Mouse (Mus musculus) kidney, embryonic 16.5 days (tissue): Measurements from ENCODE around the gene AU040320. TPM values are rescaled to one million over a fixed set of nuclear protein-coding genes. Genes with fewer than 3 reads are reported as not detected.

Experiments
- ATAC-seq: fragments of 200-750 bp; cut with Nextera tagmentation; 2 replicates; pipeline ENCODE4 v1.8.0; 2017; ENCODE audit warnings: moderate TSS enrichment; ENCODE audit not compliant: low FRiP score, low TSS enrichment
- H3K27ac ChIP-seq: fragments of 300-500 bp; sonication (generic); 2 replicates; pipeline ENCODE4 v1.5.1; 2014; ENCODE audit warnings: low read length
- H3K27me3 ChIP-seq: fragments of 300-500 bp; sonication (generic); 2 replicates; pipeline ENCODE4 v1.6.1; 2014; ENCODE audit warnings: low read length, control low read depth, mixed read lengths; ENCODE audit not compliant: insufficient read depth
- H3K36me3 ChIP-seq: fragments of 300-500 bp; sonication (generic); 2 replicates; pipeline ENCODE4 v1.6.1; 2014; ENCODE audit warnings: low read length, control low read depth, mixed read lengths; ENCODE audit not compliant: insufficient read depth
- H3K4me1 ChIP-seq: fragments of 300-500 bp; sonication (generic); 2 replicates; pipeline ENCODE4 v1.6.1; 2014; ENCODE audit warnings: low read length, control low read depth, mixed read lengths; ENCODE audit not compliant: insufficient read depth
- H3K4me2 ChIP-seq: fragments of 300-500 bp; sonication (generic); replicated peaks from 2 replicates; pipeline ENCODE4 v1.6.1; 2014; ENCODE audit warnings: low read depth, low read length
- H3K4me3 ChIP-seq: fragments of 300-500 bp; sonication (generic); 2 replicates; pipeline ENCODE4 v1.5.1; 2014; ENCODE audit warnings: mild to moderate bottlenecking, low read length
- H3K9ac ChIP-seq: fragments of 300-500 bp; sonication (generic); replicated peaks from 2 replicates; pipeline ENCODE4 v1.6.1; 2014; ENCODE audit warnings: low read length
- H3K9me3 ChIP-seq: fragments of 300-500 bp; sonication (generic); 2 replicates; pipeline ENCODE4 v1.6.1; 2016; ENCODE audit warnings: low read length, control low read depth
- WGBS: fragments of 180-500 bp; shearing (Covaris S2); extraction: QIAGEN DNeasy Blood & Tissue Kit; methylation state at CpG from one replicate; pipeline ENCODE4 v1.1.7; 2014; 5-methylcytosine and 5-hydroxymethylcytosine counted together
- polyA plus RNA-seq: library from polyadenylated mRNA; unstranded; fragments of >200 nt; fragmentation: Nextera tagmentation; extraction: Ambion mirVana; gene quantifications from 2 replicates; pipeline ENCODE4 v1.2.1, GENCODE M21; 2015

The AU040320 gene
- polyA plus RNA-seq, 1 experiment from 2014 or later, result 25.4 TPM

DNA sequence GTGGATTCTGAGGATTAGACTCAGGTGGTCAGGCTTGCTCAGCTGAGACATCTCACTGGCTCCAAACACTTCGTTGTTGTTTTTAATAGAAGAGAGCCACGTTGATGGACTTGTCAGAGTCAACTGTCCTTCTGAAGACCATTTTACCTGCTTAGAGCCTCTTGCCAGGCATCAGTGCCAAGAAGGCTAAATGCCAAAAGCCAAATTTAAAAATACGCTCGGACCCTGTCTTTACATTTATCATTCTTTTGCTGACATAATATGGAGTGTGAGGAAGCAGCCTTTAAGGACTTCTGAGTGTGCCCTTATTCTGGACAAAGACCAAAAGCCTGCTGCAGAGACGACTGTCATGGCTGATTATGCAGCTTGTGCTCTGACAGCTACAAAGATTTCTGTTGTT is 5.0 kb downstream of the AU040320 start:
- Histone ChIP-seq H3K9ac (no peak overlapping the region), H3K27ac (no peak overlapping the region), H3K9me3 (no peaks in the 10 kb centered on the region), H3K27me3 (no peaks in the 10 kb centered on the region), H3K4me1 (peaks cover 11% of the 10 kb centered on the region; the same call in 1 of the 2 replicates), H3K4me2 (no peak overlapping the region), H3K4me3 (no peak overlapping the region), H3K36me3 (peaks cover 11% of the 10 kb centered on the region)
- ATAC-seq, result no peak
- WGBS, result 84% methylated on average over 5 of the region's 5 CpGs

GRCm38 (mm10) chr4:126759435-126759834 is 6.1 kb downstream of the AU040320 start:
- H3K27me3 ChIP-seq, result no peaks in the 10 kb centered on the region
- no peak overlapping the region for H3K27ac ChIP-seq
- no peak for ATAC-seq
- no peak overlapping the region for H3K4me2 ChIP-seq
- H3K4me3 ChIP-seq, result no peak overlapping the region
- H3K36me3 ChIP-seq, result peaks cover 11% of the 10 kb centered on the region
- no peak overlapping the region for H3K9ac ChIP-seq
- H3K4me1 ChIP-seq, result peaks cover 8% of the 10 kb centered on the region; the same call in 1 of the 2 replicates
- 91% methylated on average over 2 of the region's 2 CpGs for WGBS
- no peaks in the 10 kb centered on the region for H3K9me3 ChIP-seq

- no peak overlapping the region for H3K4me2 ChIP-seq
- no peaks in the 10 kb centered on the region for H3K27me3 ChIP-seq
- H3K36me3 ChIP-seq, result peaks cover 8% of the 10 kb centered on the region
- H3K4me1 ChIP-seq, result peaks cover 4% of the 10 kb centered on the region; the same call in 1 of the 2 replicates
- 61% methylated on average over 11 of the region's 11 CpGs for WGBS
- ATAC-seq, result peak; percentile 78; the same call in 1 of the 2 replicates
- no peaks in the 10 kb centered on the region for H3K9me3 ChIP-seq
- no peak overlapping the region for H3K4me3 ChIP-seq
- peak overlapping the region; percentile 32 for H3K27ac ChIP-seq
- no peak overlapping the region for H3K9ac ChIP-seq
Observed at GRCm38 (mm10) chr4:126762586-126763359, 9.4 kb downstream of the AU040320 start.

DNA sequence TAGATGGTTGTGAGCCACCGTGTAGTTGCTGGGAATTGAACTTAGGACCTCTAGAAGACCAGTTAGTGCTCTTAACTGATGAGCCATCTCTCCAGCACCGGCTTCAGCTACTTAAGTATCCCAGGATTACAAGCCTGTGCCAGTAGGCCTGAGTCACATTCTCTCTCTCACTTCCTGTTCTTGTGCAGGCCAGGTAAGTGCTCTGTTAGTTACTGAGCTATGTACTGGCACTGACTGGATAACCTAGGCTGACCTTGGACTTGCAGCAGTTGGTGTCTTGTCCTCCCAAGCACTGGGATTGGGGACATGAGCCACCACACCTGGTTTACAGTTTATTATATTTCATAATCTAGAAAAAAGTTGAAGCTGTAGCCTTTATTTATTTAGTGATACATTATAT is 10.1 kb downstream of the AU040320 start:
- Histone ChIP-seq H3K27ac (peak overlapping the region; percentile 19; the same call in 1 of the 2 replicates), H3K4me2 (no peak overlapping the region), H3K9ac (no peak overlapping the region), H3K36me3 (peaks cover 8% of the 10 kb centered on the region), H3K4me1 (peaks cover 4% of the 10 kb centered on the region; the same call in 1 of the 2 replicates), H3K9me3 (no peaks in the 10 kb centered on the region), H3K4me3 (no peak overlapping the region), H3K27me3 (no peaks in the 10 kb centered on the region)
- WGBS, result 68% methylated on average over 2 of the region's 2 CpGs
- ATAC-seq, result no peak

DNA sequence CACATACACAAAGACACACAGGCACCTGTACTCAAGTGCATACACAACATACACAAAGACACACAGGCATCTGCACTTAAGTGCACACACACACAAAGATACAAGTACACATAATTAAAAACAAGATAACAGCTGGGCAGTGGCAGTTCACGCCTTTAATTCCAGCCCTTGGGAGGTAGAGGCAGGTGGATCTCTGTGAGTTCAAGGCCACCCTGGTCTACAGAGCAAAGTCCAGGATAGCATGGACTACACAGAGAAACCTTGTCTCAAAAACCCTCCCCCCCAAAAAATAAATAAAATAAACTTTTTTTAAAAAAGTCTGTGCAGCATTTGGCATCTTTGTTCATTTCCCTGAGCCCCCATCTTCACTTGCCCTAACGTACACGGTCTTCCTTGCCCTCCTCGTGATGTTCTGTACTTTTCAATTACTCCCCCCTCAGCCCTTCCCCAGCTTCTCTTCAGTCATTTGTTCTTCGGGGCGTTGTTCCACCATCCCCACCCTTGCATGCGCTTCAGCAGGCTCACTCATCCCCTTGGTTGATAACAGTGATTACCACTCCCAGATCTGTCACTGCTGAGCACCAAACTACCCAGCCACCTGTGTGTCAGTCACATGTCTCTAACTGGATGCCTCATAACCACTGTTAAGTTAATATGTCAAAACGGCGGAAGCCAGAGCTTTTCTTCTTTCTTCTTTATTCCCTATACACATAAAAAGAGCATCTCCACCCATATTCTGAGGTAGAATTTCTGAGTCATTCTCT is 16.6 kb downstream of the AU040320 start:
- ATAC-seq, result no peak
- 88% methylated on average over 9 of the region's 9 CpGs for WGBS

DNA sequence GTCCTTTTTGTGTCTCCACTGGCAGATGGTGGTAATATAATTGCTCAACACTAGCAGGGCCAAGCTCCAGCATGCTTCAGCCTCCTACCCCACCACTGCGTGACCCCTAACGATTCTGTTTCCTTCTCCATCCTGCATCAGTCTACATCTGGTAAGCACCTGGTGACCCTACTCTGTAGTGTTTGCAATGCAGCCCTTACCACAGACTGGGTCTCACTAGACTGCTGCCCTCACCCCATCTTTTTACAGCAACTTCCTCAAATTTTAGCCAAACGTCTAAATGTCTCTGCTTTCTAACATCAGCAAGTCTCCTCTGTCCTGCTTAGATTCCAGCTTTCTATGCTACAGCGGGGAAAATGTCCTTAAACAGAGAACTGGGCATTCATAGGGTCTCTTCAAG is 17.5 kb downstream of the AU040320 start:
- WGBS, result 89% methylated on average over 4 of the region's 4 CpGs
- Histone ChIP-seq H3K27ac (no peak overlapping the region), H3K27me3 (no peaks in the 10 kb centered on the region), H3K9me3 (no peaks in the 10 kb centered on the region), H3K36me3 (0 out of 2 replicates have a peak, but pooled peaks cover 5% of the 10 kb centered on the region), H3K4me3 (no peak overlapping the region), H3K4me2 (no peak overlapping the region), H3K4me1 (no peaks in the 10 kb centered on the region), H3K9ac (no peak overlapping the region)
- ATAC-seq, result no peak

More for the DNA sequence above, 16.6 kb downstream of the AU040320 start:
- Histone ChIP-seq H3K27ac (no peak overlapping the region), H3K9me3 (no peaks in the 10 kb centered on the region), H3K9ac (no peak overlapping the region), H3K27me3 (no peaks in the 10 kb centered on the region), H3K36me3 (0 out of 2 replicates have a peak, but pooled peaks cover 5% of the 10 kb centered on the region), H3K4me1 (no peaks in the 10 kb centered on the region), H3K4me2 (no peak overlapping the region), H3K4me3 (no peak overlapping the region)

GRCm38 (mm10) chr4:126773871-126774270 is 20.5 kb downstream of the AU040320 start:
- Histone ChIP-seq H3K27ac (no peak overlapping the region), H3K9me3 (no peaks in the 10 kb centered on the region), H3K27me3 (no peaks in the 10 kb centered on the region), H3K36me3 (0 out of 2 replicates have a peak, but pooled peaks cover 5% of the 10 kb centered on the region), H3K4me3 (no peak overlapping the region), H3K4me2 (no peak overlapping the region), H3K9ac (no peak overlapping the region), H3K4me1 (no peaks in the 10 kb centered on the region)
- ATAC-seq, result no peak
- WGBS, result 94% methylated on average over 6 of the region's 6 CpGs

DNA sequence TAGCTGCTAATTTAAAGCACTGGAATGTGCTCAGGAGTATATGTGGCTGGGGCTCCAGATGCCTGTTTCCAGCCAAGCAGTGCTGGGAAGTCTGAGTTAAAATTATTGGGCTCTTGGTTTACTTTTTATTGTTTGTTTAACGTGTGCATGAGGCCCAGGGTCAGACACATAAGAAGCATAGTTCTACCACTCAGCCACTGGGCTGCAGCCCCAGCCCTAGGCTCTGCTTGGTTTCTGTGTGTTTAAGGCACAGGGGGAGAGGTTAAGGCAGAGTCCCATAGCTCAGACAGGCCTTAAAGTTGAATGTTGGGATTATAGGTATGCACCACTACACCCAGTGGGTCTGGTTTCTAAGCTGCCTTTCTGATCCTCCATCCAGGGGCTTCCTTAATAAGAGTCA is 21.8 kb downstream of the AU040320 start:
- Histone ChIP-seq H3K9ac (no peak overlapping the region), H3K27me3 (no peaks in the 10 kb centered on the region), H3K9me3 (no peaks in the 10 kb centered on the region), H3K36me3 (0 out of 2 replicates have a peak, but pooled peaks cover 3% of the 10 kb centered on the region), H3K4me1 (no peaks in the 10 kb centered on the region), H3K4me3 (no peak overlapping the region), H3K4me2 (no peak overlapping the region), H3K27ac (no peak overlapping the region)
- ATAC-seq, result no peak
- 89% methylated on average over 1 of the region's 1 CpGs for WGBS

GRCm38 (mm10) chr4:126779148-126779581 is 25.8 kb downstream of the AU040320 start:
- Histone ChIP-seq H3K36me3 (0 out of 2 replicates have a peak, but pooled peaks cover 3% of the 10 kb centered on the region), H3K27me3 (no peaks in the 10 kb centered on the region), H3K9ac (no peak overlapping the region), H3K4me2 (no peak overlapping the region), H3K4me3 (no peak overlapping the region), H3K4me1 (no peaks in the 10 kb centered on the region), H3K27ac (no peak overlapping the region), H3K9me3 (no peaks in the 10 kb centered on the region)
- WGBS, result 33% methylated on average over 8 of the region's 8 CpGs
- no peak for ATAC-seq
